19 mouse cellular contexts compared by ENCODE assay signal in the genomic region with DNA sequence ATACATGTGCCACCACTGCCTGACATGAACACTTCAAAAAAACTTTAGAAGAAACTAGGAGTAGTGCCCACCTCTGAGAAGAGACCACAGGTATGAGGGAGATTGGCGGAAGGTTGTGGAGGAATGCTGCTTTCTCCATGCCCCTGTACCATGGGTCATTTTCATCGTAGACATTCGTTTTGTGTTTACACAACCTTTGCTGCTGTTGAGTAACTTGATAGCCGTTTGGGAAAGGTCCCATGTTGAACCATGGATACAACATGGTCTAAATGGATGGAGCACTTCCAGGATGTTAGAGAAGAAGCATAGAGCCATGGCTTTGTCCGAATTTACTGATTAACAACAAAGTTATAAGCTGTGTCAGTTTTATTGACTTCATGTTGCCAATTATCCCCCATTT.
"Had no signal": no experiment of that assay in that cellular context is flagged by ENCODE, and none has a peak within 500 bp of the region (broad histone marks: within the 10 kb centered on the region; RNA-seq: fewer than 3 reads in every experiment).

No protein-coding gene starts in this region.

- H3K9ac ChIP-seq: liver, embryonic 13.5 days; lung, embryonic 14.5 days; neural tube, embryonic 13.5 days; neural tube, embryonic 15.5 days had no signal

- H3K36me3 ChIP-seq: liver, embryonic 13.5 days; midbrain, embryonic 10.5 days; neural tube, embryonic 13.5 days; neural tube, embryonic 15.5 days had no signal

- H3K4me3 ChIP-seq: liver, embryonic 13.5 days; midbrain, embryonic 10.5 days; myocyte; neural tube, embryonic 13.5 days; neural tube, embryonic 15.5 days had no signal

- H3K27ac ChIP-seq: midbrain, embryonic 10.5 days; neural tube, embryonic 13.5 days; neural tube, embryonic 15.5 days had no signal

- H3K27me3 ChIP-seq: liver, embryonic 13.5 days; neural tube, embryonic 13.5 days; neural tube, embryonic 15.5 days had no signal

- H3K4me2 ChIP-seq: liver, embryonic 13.5 days; lung, embryonic 14.5 days; neural tube, embryonic 13.5 days; neural tube, embryonic 15.5 days had no signal

- H3K9me3 ChIP-seq: liver, embryonic 13.5 days; midbrain, embryonic 10.5 days; neural tube, embryonic 13.5 days; neural tube, embryonic 15.5 days had no signal

- DNase-seq: liver, embryonic 13.5 days; lung, adult 18-20 months; lung, embryonic 14.5 days; lung, postnatal 10 days; lung, postnatal 4 days; midbrain, embryonic 14.5 days; retina, postnatal 1 day; right cerebral cortex, adult 18-20 months; right cerebral cortex, postnatal 25 days; right cerebral cortex, postnatal 4 days; spleen, adult 18-20 months; thymus, adult 18-20 months; thymus, postnatal 14 days; thymus, postnatal 36 days had no signal

- ATAC-seq: midbrain, embryonic 16.5 days had no signal
